Mouse (Mus musculus) heart, adult 2 months (tissue): ENCODE data around the gene Sh2d5. TPM values are rescaled to one million over a fixed set of nuclear protein-coding genes. Genes with fewer than 3 reads are reported as not detected.

Experiments
- DNase-seq, 2 experiments: peaks; one replicate each; pipeline ENCODE4 v3.0.0; 2021
- H3K27ac ChIP-seq: fragments of 200-600 bp; 2 replicates; pipeline ENCODE4 v1.8.1; 2022
- H3K27me3 ChIP-seq: fragments of 200-500 bp; 2 replicates; pipeline ENCODE4 v1.6.1; 2012; ENCODE audit warnings: mild to moderate bottlenecking, low read length, inconsistent platforms, mixed read lengths; ENCODE audit not compliant: control insufficient read depth, insufficient read depth
- H3K36me3 ChIP-seq: fragments of 200-500 bp; 2 replicates; pipeline ENCODE4 v1.6.1; 2012; ENCODE audit warnings: low read length, inconsistent platforms; ENCODE audit not compliant: control insufficient read depth, insufficient read depth
- H3K4me1 ChIP-seq: fragments of 200-500 bp; 2 replicates; pipeline ENCODE4 v1.6.1; 2011; ENCODE audit warnings: low read length; ENCODE audit not compliant: control insufficient read depth, insufficient read depth
- H3K4me3 ChIP-seq: fragments of 200-600 bp; 2 replicates; pipeline ENCODE4 v1.8.1; 2022
- H3K79me2 ChIP-seq: fragments of 200-500 bp; replicated peaks from 2 replicates; pipeline ENCODE4 v1.6.1; 2012; ENCODE audit warnings: mild to moderate bottlenecking, inconsistent platforms, low read length, moderate library complexity, mixed read lengths; ENCODE audit not compliant: control insufficient read depth, insufficient read depth
- H3K9ac ChIP-seq: fragments of 200-500 bp; 2 replicates; pipeline ENCODE4 v1.6.1; 2012; ENCODE audit warnings: low read depth, mild to moderate bottlenecking, control low read depth, inconsistent platforms, low read length, mixed read lengths
- CTCF ChIP-seq: fragments of 200-600 bp; IDR thresholded peaks from 2 replicates; pipeline ENCODE4 v1.8.1; 2022; ENCODE audit warnings: antibody characterized with exemption, mild to moderate bottlenecking, moderate library complexity
- EP300 ChIP-seq: fragments of 200-500 bp; IDR thresholded peaks from 2 replicates; pipeline ENCODE4 v1.6.1; 2011; ENCODE audit warnings: low read depth, low read length, control low read depth; ENCODE audit not compliant: insufficient read depth
- POLR2A ChIP-seq: fragments of 200-500 bp; IDR thresholded peaks from 2 replicates; pipeline ENCODE4 v1.6.1; 2011; ENCODE audit warnings: mild to moderate bottlenecking, low read depth, low read length, control low read depth; ENCODE audit not compliant: insufficient read depth
- WGBS: fragments of 180-500 bp; shearing (Covaris S2); methylation state at CpG from one replicate; pipeline ENCODE4 v1.1.7; 2018; 5-methylcytosine and 5-hydroxymethylcytosine counted together
- intact Hi-C: fragments of 180-260 bp; cut with DNase I; formaldehyde crosslinking; loops from one replicate; pipeline ENCODE4 v1.15.1; 2025
- polyA plus RNA-seq: library from polyadenylated mRNA; depleted of rRNA; stranded (reverse); fragments of >200 nt; gene quantifications from 2 replicates; pipeline ENCODE4 v1.2.3, GENCODE M21; 2012
- total RNA-seq, 2 experiments: library from RNA; stranded (reverse); gene quantifications; 2 replicates each; pipeline ENCODE4 v1.2.3; 2021

Sh2d5 gene
- total and polyA plus RNA-seq, 3 experiments: 0.16 TPM; not detected in 2

GRCm38 (mm10) chr4:138272011-138272997, 22.1 kb downstream of the Sh2d5 start:
- DNase-seq: peak in 1 of 2 experiments; percentile 29
- Histone ChIP-seq H3K27ac (no peak overlapping the region), H3K79me2 (no peaks in the 10 kb centered on the region), H3K36me3 (no peaks in the 10 kb centered on the region), H3K27me3 (no peaks in the 10 kb centered on the region), H3K4me1 (no peaks in the 10 kb centered on the region), H3K9ac (no peak overlapping the region), H3K4me3 (no peak overlapping the region)
- TF ChIP-seq POLR2A (no peak), CTCF (no peak), EP300 (no peak)
- WGBS: 42% methylated on average over 14 of the region's 14 CpGs
- intact Hi-C loops: no loop called here

- intact Hi-C loops: no loop called here
- H3K36me3 ChIP-seq: no peaks in the 10 kb centered on the region
- 60% methylated on average over 7 of the region's 7 CpGs for WGBS
These were observed 28.1 kb downstream of the Sh2d5 start for GRCm38 (mm10) chr4:138278346-138278745.

GRCm38 (mm10) chr4:138282834-138283233, 32.6 kb downstream of the Sh2d5 start:
- no peaks in the 10 kb centered on the region for H3K27me3 ChIP-seq
- intact Hi-C loops: no loop called here
- 25% methylated on average over 4 of the region's 4 CpGs for WGBS
- H3K4me3 ChIP-seq: no peak overlapping the region
- TF ChIP-seq EP300 (0 out of 2 replicates have a peak, but pooled peaks have one; percentile 65), POLR2A (no peak), CTCF (peak; percentile 90)
- peak in 1 of 2 experiments; percentile 34 for DNase-seq
- no peaks in the 10 kb centered on the region for H3K79me2 ChIP-seq
- H3K4me1 ChIP-seq: no peaks in the 10 kb centered on the region
- H3K9ac ChIP-seq: no peak overlapping the region
- no peak overlapping the region for H3K27ac ChIP-seq
- no peaks in the 10 kb centered on the region for H3K36me3 ChIP-seq

More at GRCm38 (mm10) chr4:138278346-138278745, 28.1 kb downstream of the Sh2d5 start:
- Histone ChIP-seq H3K9ac (no peak overlapping the region), H3K4me1 (no peaks in the 10 kb centered on the region), H3K4me3 (no peak overlapping the region), H3K27me3 (no peaks in the 10 kb centered on the region), H3K79me2 (no peaks in the 10 kb centered on the region), H3K27ac (no peak overlapping the region)
- no peak for TF ChIP-seq EP300
- TF ChIP-seq CTCF: no peak
- no peak for TF ChIP-seq POLR2A
- no peak for DNase-seq

GRCm38 (mm10) chr4:138286411-138286810, 36.2 kb downstream of the Sh2d5 start:
- H3K79me2 ChIP-seq: no peaks in the 10 kb centered on the region
- no peak overlapping the region for H3K9ac ChIP-seq
- intact Hi-C loops: no loop called here
- H3K27ac ChIP-seq: no peak overlapping the region
- 77% methylated on average over 12 of the region's 12 CpGs for WGBS
- H3K4me1 ChIP-seq: no peaks in the 10 kb centered on the region
- no peaks in the 10 kb centered on the region for H3K36me3 ChIP-seq
- H3K4me3 ChIP-seq: no peak overlapping the region
- TF ChIP-seq CTCF (no peak), EP300 (no peak), POLR2A (no peak)
- H3K27me3 ChIP-seq: no peaks in the 10 kb centered on the region
- no peak for DNase-seq

GRCm38 (mm10) chr4:138288691-138289090, 38.5 kb downstream of the Sh2d5 start:
- no peak for DNase-seq
- 74% methylated on average over 7 of the region's 7 CpGs for WGBS
- no peak for TF ChIP-seq POLR2A
- TF ChIP-seq EP300: no peak
- no peak for TF ChIP-seq CTCF

GRCm38 (mm10) chr4:138292028-138292427, 41.8 kb downstream of the Sh2d5 start:
- intact Hi-C loops: no loop called here
- no peak overlapping the region for H3K4me3 ChIP-seq
- 78% methylated on average over 13 of the region's 13 CpGs for WGBS
- no peak for DNase-seq
- H3K9ac ChIP-seq: no peak overlapping the region
- H3K36me3 ChIP-seq: no peaks in the 10 kb centered on the region
- H3K4me1 ChIP-seq: no peaks in the 10 kb centered on the region
- H3K27me3 ChIP-seq: no peaks in the 10 kb centered on the region
- H3K79me2 ChIP-seq: no peaks in the 10 kb centered on the region
- no peak overlapping the region for H3K27ac ChIP-seq
- TF ChIP-seq POLR2A: no peak
- no peak for TF ChIP-seq EP300
- TF ChIP-seq CTCF: no peak

More at GRCm38 (mm10) chr4:138288691-138289090, 38.5 kb downstream of the Sh2d5 start:
- no peaks in the 10 kb centered on the region for H3K4me1 ChIP-seq
- no peaks in the 10 kb centered on the region for H3K27me3 ChIP-seq
- no peaks in the 10 kb centered on the region for H3K36me3 ChIP-seq
- no peak overlapping the region for H3K4me3 ChIP-seq
- no peak overlapping the region for H3K9ac ChIP-seq
- H3K27ac ChIP-seq: no peak overlapping the region
- H3K79me2 ChIP-seq: no peaks in the 10 kb centered on the region
- intact Hi-C loops: no loop called here
